Mouse (Mus musculus) monocyte, adult 5-6 weeks (primary cell): ENCODE results near the gene Olfr325. TPM values are rescaled to one million over a fixed set of nuclear protein-coding genes. Genes with fewer than 3 reads are reported as not detected.
"Not testable (repeated sequence)": the region's sequence is repeated elsewhere in the genome, so short reads cannot be mapped to it uniquely, and the experiment has no call there.

Source experiments
- ATAC-seq: fragments of 153-309, 156-312 bp; replicated peaks from 2 replicates; pipeline ENCODE4 v1.8.0; 2017; ENCODE audit warnings: mild to moderate bottlenecking; ENCODE audit not compliant: low TSS enrichment, insufficient number of reproducible peaks, severe bottlenecking, poor library complexity, low FRiP score
- total RNA-seq: library from RNA; stranded (forward); fragments of 200-1000, 200-491, 200-594 nt; gene quantifications from 3 replicates; pipeline ENCODE4 v1.2.3, GENCODE M21; 2017

Olfr325 gene
- not detected in 3 replicates for total RNA-seq

- no peak for ATAC-seq
Measured at GRCm38 (mm10) chr11:58577430-58577829, at the start of gene Olfr325. Gene Olfr325 (plus strand): TSS chr11:58577730.

- ATAC-seq = not testable (repeated sequence)
Measured at GRCm38 (mm10) chr11:58534736-58535135, 42.8 kb upstream of the Olfr325 start, which contains the start of gene Olfr330. Gene Olfr330 (minus strand): TSS chr11:58534836.

- no peak for ATAC-seq
Measured at GRCm38 (mm10) chr11:58546322-58546721, 31.2 kb upstream of the Olfr325 start, which contains the start of gene Olfr329-ps. Gene Olfr329-ps (minus strand): TSS chr11:58546422.

GRCm38 (mm10) chr11:58555536-58555935 lies 22.0 kb upstream of the Olfr325 start, which contains the start of gene Olfr328:
Gene Olfr328 (minus strand): TSS chr11:58555636.
- ATAC-seq = no peak

GRCm38 (mm10) chr11:58570405-58570804 lies 7.1 kb upstream of the Olfr325 start, which contains the start of gene Olfr224:
Gene Olfr224 (minus strand): TSS chr11:58570553.
- no peak for ATAC-seq

GRCm38 (mm10) chr11:58578636-58579035 lies 1.1 kb downstream of the Olfr325 start:
- ATAC-seq = no peak

GRCm38 (mm10) chr11:58587898-58588348 lies 10.4 kb downstream of the Olfr325 start:
- ATAC-seq = no peak

GRCm38 (mm10) chr11:58588620-58589250 lies 11.2 kb downstream of the Olfr325 start:
- ATAC-seq = no peak

GRCm38 (mm10) chr11:58594814-58595213 lies 17.3 kb downstream of the Olfr325 start, which contains the start of gene Olfr324:
Gene Olfr324 (plus strand): TSS chr11:58595114.
- ATAC-seq = no peak

GRCm38 (mm10) chr11:58597837-58598236 lies 20.3 kb downstream of the Olfr325 start:
- no peak for ATAC-seq

- ATAC-seq = no peak
Measured at GRCm38 (mm10) chr11:58602062-58602461, 24.5 kb downstream of the Olfr325 start.

GRCm38 (mm10) chr11:58602800-58603560 lies 25.4 kb downstream of the Olfr325 start:
- no peak for ATAC-seq

GRCm38 (mm10) chr11:58604688-58605087 lies 27.2 kb downstream of the Olfr325 start:
- ATAC-seq = no peak

- ATAC-seq = no peak
Measured at GRCm38 (mm10) chr11:58605228-58605627, 27.7 kb downstream of the Olfr325 start.

- ATAC-seq = no peak
Measured at GRCm38 (mm10) chr11:58606177-58606919, 28.8 kb downstream of the Olfr325 start.

GRCm38 (mm10) chr11:58607030-58607429 lies 29.5 kb downstream of the Olfr325 start:
- ATAC-seq = no peak

- ATAC-seq = no peak
Measured at GRCm38 (mm10) chr11:58613359-58613758, 35.8 kb downstream of the Olfr325 start.

- no peak for ATAC-seq
Measured at GRCm38 (mm10) chr11:58614526-58614925, 37.0 kb downstream of the Olfr325 start.

- ATAC-seq = no peak
Measured at GRCm38 (mm10) chr11:58615975-58616374, 38.4 kb downstream of the Olfr325 start, which contains the start of gene 2210407C18Rik. Gene 2210407C18Rik (minus strand): TSS chr11:58616075.
